Mouse (Mus musculus): ENCODE measurements at regions not wholly inside any gene's neighbourhood (a gene's known extent, or its start where the extent isn't known, plus 50 kb on each side); places are given as distances from the start of the nearest gene placed in this dataset.

- no peak for DNase-seq
These were observed 79.5 kb upstream of the Otx2 start for GRCm38 (mm10) chr14:48753084-48753483.

GRCm38 (mm10) chr14:48752579-48752905 is 78.9 kb upstream of the Otx2 start:
- DNase-seq: no peak

GRCm38 (mm10) chr14:48751751-48752578 is 78.3 kb upstream of the Otx2 start:
- DNase-seq: no peak

- DNase-seq: no peak
These were observed 77.4 kb upstream of the Otx2 start for GRCm38 (mm10) chr14:48750994-48751393.

GRCm38 (mm10) chr14:48748976-48749375 is 75.4 kb upstream of the Otx2 start:
- DNase-seq: no peak

- no peak for DNase-seq
These were observed 74.3 kb upstream of the Otx2 start for GRCm38 (mm10) chr14:48747936-48748335.

- DNase-seq: no peak
These were observed 67.5 kb upstream of the Otx2 start for GRCm38 (mm10) chr14:48740942-48741602.

- no peak for DNase-seq
These were observed 65.5 kb upstream of the Otx2 start for GRCm38 (mm10) chr14:48739121-48739520.

GRCm38 (mm10) chr14:48738641-48739040 is 65.0 kb upstream of the Otx2 start:
- no peak for DNase-seq

- no peak for DNase-seq
These were observed 64.6 kb upstream of the Otx2 start for GRCm38 (mm10) chr14:48738213-48738612.

GRCm38 (mm10) chr14:48736969-48737860 is 63.6 kb upstream of the Otx2 start:
- no peak for DNase-seq

- DNase-seq: no peak
These were observed 62.6 kb upstream of the Otx2 start for GRCm38 (mm10) chr14:48736211-48736610.

GRCm38 (mm10) chr14:48729996-48730395 is 56.4 kb upstream of the Otx2 start:
- no peak for DNase-seq
